Mouse (Mus musculus): ENCODE results near the gene Dppa2. TPM values are rescaled to one million over a fixed set of nuclear protein-coding genes. Genes with fewer than 3 reads are reported as not detected.
"Not testable (repeated sequence)": the region's sequence is repeated elsewhere in the genome, so short reads cannot be mapped to it uniquely, and the experiment has no call there.

Dppa2 gene
- polyA plus RNA-seq, 1 experiment, result not detected

DNA sequence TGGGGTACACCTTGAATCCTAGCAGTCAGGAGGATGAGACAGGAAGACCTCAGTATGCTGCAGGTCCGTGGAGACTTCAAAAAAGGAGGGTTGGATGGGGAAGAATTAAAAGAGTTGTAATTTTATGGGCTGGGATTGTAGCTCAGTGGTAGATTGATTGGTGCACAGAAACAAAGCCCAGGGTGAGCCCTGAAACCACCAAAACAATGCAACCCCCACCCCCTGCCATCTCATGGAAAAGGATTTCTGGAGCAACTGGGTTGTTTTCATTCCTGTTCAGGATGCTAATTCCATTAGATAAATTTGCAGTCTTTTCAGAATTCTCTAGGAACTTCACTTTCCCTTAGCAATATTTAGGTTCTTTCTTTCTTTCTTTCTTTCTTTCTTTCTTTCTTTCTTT, 20.9 kb upstream of the Dppa2 start:
- 62% methylated on average over 1 of the region's 1 CpGs for WGBS
- DNase-seq, result no peak
- TF ChIP-seq CTCF (conservative IDR thresholded peaks at IDR 0.05; ENCODE audit: insufficient read depth, insufficient read length, low read depth, low read length) (no peak), POLR2A (IDR thresholded peaks at IDR 0.05; ENCODE audit: low read depth, low read length) (no peak)
- no peak overlapping the region for H3K27ac ChIP-seq (ENCODE audit: insufficient read depth, low read depth, low read length)
- H3K36me3 ChIP-seq (ENCODE audit: control insufficient read depth, insufficient read depth, low read length), result no peaks in the 10 kb centered on the region
- H3K4me1 ChIP-seq (ENCODE audit: control insufficient read depth, insufficient read depth, low read length), result no peaks in the 10 kb centered on the region
- H3K4me3 ChIP-seq (ENCODE audit: insufficient read depth, low read depth, low read length), result no peak overlapping the region
- no peaks in the 10 kb centered on the region for H3K27me3 ChIP-seq (replicated peaks; ENCODE audit: control insufficient read depth, insufficient read depth, low read length)

GRCm38 (mm10) chr16:48283517-48283916, 20.2 kb upstream of the Dppa2 start, which contains the start of gene Dppa4:
Dppa4 (plus strand) TSS chr16:48283733.
- H3K27me3 ChIP-seq (replicated peaks; ENCODE audit: control insufficient read depth, insufficient read depth, low read length), result no peaks in the 10 kb centered on the region
- no peak for DNase-seq
- H3K27ac ChIP-seq (ENCODE audit: insufficient read depth, low read depth, low read length), result no peak within 1 kb of the TSS
- TF ChIP-seq POLR2A (IDR thresholded peaks at IDR 0.05; ENCODE audit: low read depth, low read length), result no peak
- TF ChIP-seq CTCF (conservative IDR thresholded peaks at IDR 0.05; ENCODE audit: insufficient read depth, insufficient read length, low read depth, low read length), result no peak
- H3K4me1 ChIP-seq (ENCODE audit: control insufficient read depth, insufficient read depth, low read length), result no peaks in the 10 kb centered on the region
- H3K4me3 ChIP-seq (ENCODE audit: insufficient read depth, low read depth, low read length), result no peak within 1 kb of the TSS
- WGBS, result 64% methylated on average over 4 of the region's 4 CpGs
- H3K36me3 ChIP-seq (ENCODE audit: control insufficient read depth, insufficient read depth, low read length), result no peaks in the 10 kb centered on the region

GRCm38 (mm10) chr16:48285517-48285916, 18.2 kb upstream of the Dppa2 start:
- Histone ChIP-seq H3K27ac (ENCODE audit: insufficient read depth, low read depth, low read length) (no peak overlapping the region), H3K4me1 (ENCODE audit: control insufficient read depth, insufficient read depth, low read length) (no peaks in the 10 kb centered on the region), H3K4me3 (ENCODE audit: insufficient read depth, low read depth, low read length) (no peak overlapping the region), H3K27me3 (replicated peaks; ENCODE audit: control insufficient read depth, insufficient read depth, low read length) (no peaks in the 10 kb centered on the region), H3K36me3 (ENCODE audit: control insufficient read depth, insufficient read depth, low read length) (no peaks in the 10 kb centered on the region)
- no peak for TF ChIP-seq CTCF (conservative IDR thresholded peaks at IDR 0.05; ENCODE audit: insufficient read depth, insufficient read length, low read depth, low read length)
- no peak for TF ChIP-seq POLR2A (IDR thresholded peaks at IDR 0.05; ENCODE audit: low read depth, low read length)
- DNase-seq, result no peak
- 93% methylated on average over 4 of the region's 4 CpGs for WGBS

DNA sequence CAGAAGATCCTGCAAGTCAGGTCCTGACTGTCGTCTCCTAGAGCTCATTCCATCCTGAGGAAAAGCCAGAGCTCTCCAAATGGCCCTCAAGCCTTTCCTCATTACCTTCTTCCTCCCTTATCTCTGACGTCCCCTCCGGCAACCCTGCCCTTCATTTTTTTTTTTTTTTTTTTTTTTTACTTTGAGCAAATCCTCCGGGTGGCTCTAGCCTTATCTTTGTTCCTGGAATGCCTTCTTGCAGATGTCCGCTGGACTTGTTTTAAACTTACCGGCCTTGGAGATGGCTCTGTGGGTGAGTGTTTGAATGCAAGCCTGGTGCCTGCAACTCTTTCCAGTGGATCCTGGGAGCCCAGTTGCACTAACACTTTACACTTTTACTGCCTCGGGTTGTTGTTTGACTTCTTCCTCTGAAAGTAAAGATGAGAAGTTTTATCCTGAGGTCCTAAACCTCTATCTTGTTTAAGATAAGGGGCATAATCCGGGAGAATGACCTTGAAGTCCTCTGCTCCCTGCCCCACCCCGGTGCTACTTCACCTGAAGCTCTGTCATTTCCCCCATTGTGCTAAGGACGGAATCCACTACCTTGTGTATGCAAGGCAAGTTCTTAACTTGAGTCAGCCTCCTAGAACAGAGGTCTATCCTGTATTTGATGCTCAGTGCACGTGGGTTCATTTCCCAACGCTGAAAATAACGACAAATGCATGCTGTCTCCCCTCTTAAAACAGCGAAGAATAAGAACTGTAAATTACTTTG, 6.1 kb upstream of the Dppa2 start:
- 71% methylated on average over 14 of the region's 14 CpGs for WGBS
- H3K36me3 ChIP-seq (ENCODE audit: control insufficient read depth, insufficient read depth, low read length), result no peaks in the 10 kb centered on the region
- no peak for DNase-seq
- H3K27ac ChIP-seq (ENCODE audit: insufficient read depth, low read depth, low read length), result no peak overlapping the region
- H3K4me3 ChIP-seq (ENCODE audit: insufficient read depth, low read depth, low read length), result no peak overlapping the region
- H3K27me3 ChIP-seq (replicated peaks; ENCODE audit: control insufficient read depth, insufficient read depth, low read length), result no peaks in the 10 kb centered on the region
- H3K4me1 ChIP-seq (ENCODE audit: control insufficient read depth, insufficient read depth, low read length), result no peaks in the 10 kb centered on the region
- TF ChIP-seq CTCF (conservative IDR thresholded peaks at IDR 0.05; ENCODE audit: insufficient read depth, insufficient read length, low read depth, low read length), result no peak
- TF ChIP-seq POLR2A (IDR thresholded peaks at IDR 0.05; ENCODE audit: low read depth, low read length), result no peak

DNA sequence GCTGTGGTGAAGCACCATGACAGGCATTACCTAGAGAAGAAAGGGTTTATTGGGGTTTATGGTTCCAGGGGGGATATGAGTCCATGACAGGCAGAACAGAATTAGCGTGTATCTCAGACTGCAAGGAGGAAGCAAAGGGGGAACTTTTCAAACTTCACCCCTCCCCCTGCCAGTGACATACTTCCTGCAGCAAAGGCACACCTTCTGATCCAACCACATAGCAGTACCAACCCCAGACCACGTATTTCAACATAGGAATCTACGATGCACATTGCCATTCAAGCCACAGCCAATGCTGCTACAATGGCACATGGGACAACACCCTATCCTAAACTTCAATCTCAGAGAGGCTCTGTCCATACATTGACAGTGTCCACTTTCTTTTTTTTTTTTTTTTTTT, 3.8 kb upstream of the Dppa2 start:
- WGBS, result 75% methylated on average over 3 of the region's 3 CpGs
- no peak for DNase-seq
- Histone ChIP-seq H3K4me3 (ENCODE audit: insufficient read depth, low read depth, low read length) (no peak overlapping the region), H3K27ac (ENCODE audit: insufficient read depth, low read depth, low read length) (no peak overlapping the region), H3K36me3 (ENCODE audit: control insufficient read depth, insufficient read depth, low read length) (no peaks in the 10 kb centered on the region), H3K4me1 (ENCODE audit: control insufficient read depth, insufficient read depth, low read length) (no peaks in the 10 kb centered on the region), H3K27me3 (replicated peaks; ENCODE audit: control insufficient read depth, insufficient read depth, low read length) (no peaks in the 10 kb centered on the region)
- TF ChIP-seq POLR2A (IDR thresholded peaks at IDR 0.05; ENCODE audit: low read depth, low read length), result no peak
- TF ChIP-seq CTCF (conservative IDR thresholded peaks at IDR 0.05; ENCODE audit: insufficient read depth, insufficient read length, low read depth, low read length), result no peak

GRCm38 (mm10) chr16:48303983-48304382, 275 bp downstream of the Dppa2 start:
- no peaks in the 10 kb centered on the region for H3K27me3 ChIP-seq (replicated peaks; ENCODE audit: control insufficient read depth, insufficient read depth, low read length)
- TF ChIP-seq POLR2A (IDR thresholded peaks at IDR 0.05; ENCODE audit: low read depth, low read length), result no peak
- TF ChIP-seq CTCF (conservative IDR thresholded peaks at IDR 0.05; ENCODE audit: insufficient read depth, insufficient read length, low read depth, low read length), result no peak
- H3K27ac ChIP-seq (ENCODE audit: insufficient read depth, low read depth, low read length), result no peak overlapping the region; the same call in 1 of the 2 replicates
- no peaks in the 10 kb centered on the region for H3K4me1 ChIP-seq (ENCODE audit: control insufficient read depth, insufficient read depth, low read length)
- DNase-seq, result peak; percentile 27
- H3K36me3 ChIP-seq (ENCODE audit: control insufficient read depth, insufficient read depth, low read length), result no peaks in the 10 kb centered on the region
- no peak overlapping the region for H3K4me3 ChIP-seq (ENCODE audit: insufficient read depth, low read depth, low read length)
- 61% methylated on average over 3 of the region's 3 CpGs for WGBS

DNA sequence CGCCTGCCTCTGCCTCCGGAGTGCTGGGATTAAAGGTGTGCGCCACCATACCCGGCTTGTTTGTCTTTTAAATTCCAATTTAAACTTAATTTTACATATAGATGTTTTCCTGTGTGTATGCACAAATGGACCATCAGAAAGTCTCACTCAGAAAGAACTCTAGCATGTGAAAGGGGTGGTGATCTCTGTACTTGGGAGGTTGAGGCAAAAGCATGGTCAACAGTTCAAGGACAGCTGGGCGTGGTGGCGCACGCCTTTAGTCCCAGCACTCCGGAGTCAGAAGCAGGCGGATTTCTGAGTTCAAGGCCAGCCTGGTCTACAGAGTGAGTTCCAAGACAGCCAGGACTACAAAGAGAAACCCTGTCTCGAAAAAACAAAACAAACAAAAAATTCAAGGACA, 5.2 kb downstream of the Dppa2 start:
- not testable (repeated sequence) for H3K27ac ChIP-seq (ENCODE audit: insufficient read depth, low read depth, low read length); H3K4me1 ChIP-seq (ENCODE audit: control insufficient read depth, insufficient read depth, low read length); DNase-seq; H3K36me3 ChIP-seq (ENCODE audit: control insufficient read depth, insufficient read depth, low read length); H3K27me3 ChIP-seq (replicated peaks; ENCODE audit: control insufficient read depth, insufficient read depth, low read length); H3K4me3 ChIP-seq (ENCODE audit: insufficient read depth, low read depth, low read length)
- 92% methylated on average over 10 of the region's 10 CpGs for WGBS
